Mouse (Mus musculus): ENCODE data around the gene Vcp. TPM values are rescaled to one million over a fixed set of nuclear protein-coding genes. Genes with fewer than 3 reads are reported as not detected.
"Not testable (repeated sequence)": the region's sequence is repeated elsewhere in the genome, so short reads cannot be mapped to it uniquely, and the experiment has no call there.

The Vcp gene
- polyA plus RNA-seq, 1 experiment, result 390 TPM

GRCm38 (mm10) chr4:42999451-43000140 is 711 bp downstream of the Vcp start:
- Histone ChIP-seq H3K4me1 (ENCODE audit: control insufficient read depth, insufficient read depth, low read length) (no peaks in the 10 kb centered on the region), H3K36me3 (ENCODE audit: control insufficient read depth, insufficient read depth, low read length, poor library complexity, severe bottlenecking) (peaks cover 21% of the 10 kb centered on the region), H3K9me3 (replicated peaks; ENCODE audit: control insufficient read depth, insufficient read depth, low read length, poor library complexity, severe bottlenecking) (no peaks in the 10 kb centered on the region), H3K27me3 (ENCODE audit: control insufficient read depth, insufficient read depth, low read length, poor library complexity, severe bottlenecking) (no peaks in the 10 kb centered on the region), H3K27ac (ENCODE audit: insufficient read depth, low read length) (peak overlapping the region; percentile 85), H3K9ac (ENCODE audit: low read depth, poor library complexity, severe bottlenecking) (peak overlapping the region; percentile 88), H3K4me3 (ENCODE audit: low read depth, low read length) (peak overlapping the region; percentile 94)
- TF ChIP-seq CTCF (IDR thresholded peaks at IDR 0.05; ENCODE audit: low read depth, low read length) (peak; percentile 8), POLR2A (IDR thresholded peaks at IDR 0.05; ENCODE audit: insufficient read depth, low read length) (no peak)

- TF ChIP-seq EP300 (IDR thresholded peaks at IDR 0.05; ENCODE audit: insufficient read depth, low read depth, low read length) (no peak), POLR2A (IDR thresholded peaks at IDR 0.05; ENCODE audit: insufficient read depth, low read length) (no peak), CTCF (IDR thresholded peaks at IDR 0.05; ENCODE audit: low read depth, low read length) (no peak)
- H3K9me3 ChIP-seq (replicated peaks; ENCODE audit: control insufficient read depth, insufficient read depth, low read length, poor library complexity, severe bottlenecking), result no peaks in the 10 kb centered on the region
- no peaks in the 10 kb centered on the region for H3K27me3 ChIP-seq (ENCODE audit: control insufficient read depth, insufficient read depth, low read length, poor library complexity, severe bottlenecking)
- H3K4me3 ChIP-seq (ENCODE audit: low read depth, low read length), result no peak overlapping the region
- peak overlapping the region; percentile 88 for H3K9ac ChIP-seq (ENCODE audit: low read depth, poor library complexity, severe bottlenecking)
- H3K4me1 ChIP-seq (ENCODE audit: control insufficient read depth, insufficient read depth, low read length), result no peaks in the 10 kb centered on the region
- H3K27ac ChIP-seq (ENCODE audit: insufficient read depth, low read length), result no peak overlapping the region; the same call in 1 of the 2 replicates
- H3K36me3 ChIP-seq (ENCODE audit: control insufficient read depth, insufficient read depth, low read length, poor library complexity, severe bottlenecking), result peaks cover 36% of the 10 kb centered on the region
Observed at GRCm38 (mm10) chr4:42998022-42998421, 2.3 kb downstream of the Vcp start.

- no peak for TF ChIP-seq POLR2A (IDR thresholded peaks at IDR 0.05; ENCODE audit: insufficient read depth, low read length)
- TF ChIP-seq CTCF (IDR thresholded peaks at IDR 0.05; ENCODE audit: low read depth, low read length), result no peak
- no peak for TF ChIP-seq EP300 (IDR thresholded peaks at IDR 0.05; ENCODE audit: insufficient read depth, low read depth, low read length)
- Histone ChIP-seq H3K36me3 (ENCODE audit: control insufficient read depth, insufficient read depth, low read length, poor library complexity, severe bottlenecking) (peaks cover 92% of the 10 kb centered on the region), H3K27ac (ENCODE audit: insufficient read depth, low read length) (no peak overlapping the region), H3K4me1 (ENCODE audit: control insufficient read depth, insufficient read depth, low read length) (no peaks in the 10 kb centered on the region), H3K9me3 (replicated peaks; ENCODE audit: control insufficient read depth, insufficient read depth, low read length, poor library complexity, severe bottlenecking) (no peaks in the 10 kb centered on the region), H3K4me3 (ENCODE audit: low read depth, low read length) (no peak overlapping the region), H3K27me3 (ENCODE audit: control insufficient read depth, insufficient read depth, low read length, poor library complexity, severe bottlenecking) (no peaks in the 10 kb centered on the region), H3K9ac (ENCODE audit: low read depth, poor library complexity, severe bottlenecking) (no peak overlapping the region)
Observed at GRCm38 (mm10) chr4:42988296-42988695, 12.0 kb downstream of the Vcp start.

- not testable (repeated sequence) for H3K9me3 ChIP-seq (replicated peaks; ENCODE audit: control insufficient read depth, insufficient read depth, low read length, poor library complexity, severe bottlenecking); H3K27ac ChIP-seq (ENCODE audit: insufficient read depth, low read length); H3K4me1 ChIP-seq (ENCODE audit: control insufficient read depth, insufficient read depth, low read length); H3K4me3 ChIP-seq (ENCODE audit: low read depth, low read length); H3K27me3 ChIP-seq (ENCODE audit: control insufficient read depth, insufficient read depth, low read length, poor library complexity, severe bottlenecking); H3K9ac ChIP-seq (ENCODE audit: low read depth, poor library complexity, severe bottlenecking)
- H3K36me3 ChIP-seq (ENCODE audit: control insufficient read depth, insufficient read depth, low read length, poor library complexity, severe bottlenecking), result peaks cover 57% of the 10 kb centered on the region
Observed at GRCm38 (mm10) chr4:42980467-42980866, 19.8 kb downstream of the Vcp start.

- TF ChIP-seq EP300 (IDR thresholded peaks at IDR 0.05; ENCODE audit: insufficient read depth, low read depth, low read length) (no peak), POLR2A (IDR thresholded peaks at IDR 0.05; ENCODE audit: insufficient read depth, low read length) (no peak), CTCF (IDR thresholded peaks at IDR 0.05; ENCODE audit: low read depth, low read length) (no peak)
- Histone ChIP-seq H3K36me3 (ENCODE audit: control insufficient read depth, insufficient read depth, low read length, poor library complexity, severe bottlenecking) (peaks cover 33% of the 10 kb centered on the region), H3K9ac (ENCODE audit: low read depth, poor library complexity, severe bottlenecking) (no peak overlapping the region), H3K4me1 (ENCODE audit: control insufficient read depth, insufficient read depth, low read length) (no peaks in the 10 kb centered on the region), H3K27me3 (ENCODE audit: control insufficient read depth, insufficient read depth, low read length, poor library complexity, severe bottlenecking) (no peaks in the 10 kb centered on the region), H3K4me3 (ENCODE audit: low read depth, low read length) (no peak overlapping the region), H3K27ac (ENCODE audit: insufficient read depth, low read length) (no peak overlapping the region), H3K9me3 (replicated peaks; ENCODE audit: control insufficient read depth, insufficient read depth, low read length, poor library complexity, severe bottlenecking) (no peaks in the 10 kb centered on the region)
Observed at GRCm38 (mm10) chr4:42978062-42978461, 22.2 kb downstream of the Vcp start.

GRCm38 (mm10) chr4:42973868-42974267 is 26.4 kb downstream of the Vcp start:
- no peaks in the 10 kb centered on the region for H3K4me1 ChIP-seq (ENCODE audit: control insufficient read depth, insufficient read depth, low read length)
- H3K9me3 ChIP-seq (replicated peaks; ENCODE audit: control insufficient read depth, insufficient read depth, low read length, poor library complexity, severe bottlenecking), result no peaks in the 10 kb centered on the region
- H3K27me3 ChIP-seq (ENCODE audit: control insufficient read depth, insufficient read depth, low read length, poor library complexity, severe bottlenecking), result peaks cover 2% of the 10 kb centered on the region; the same call in 1 of the 2 replicates
- no peak overlapping the region for H3K27ac ChIP-seq (ENCODE audit: insufficient read depth, low read length)
- H3K9ac ChIP-seq (ENCODE audit: low read depth, poor library complexity, severe bottlenecking), result no peak overlapping the region
- H3K4me3 ChIP-seq (ENCODE audit: low read depth, low read length), result no peak overlapping the region
- peaks cover 6% of the 10 kb centered on the region for H3K36me3 ChIP-seq (ENCODE audit: control insufficient read depth, insufficient read depth, low read length, poor library complexity, severe bottlenecking)
- no peak for TF ChIP-seq EP300 (IDR thresholded peaks at IDR 0.05; ENCODE audit: insufficient read depth, low read depth, low read length)
- no peak for TF ChIP-seq CTCF (IDR thresholded peaks at IDR 0.05; ENCODE audit: low read depth, low read length)
- no peak for TF ChIP-seq POLR2A (IDR thresholded peaks at IDR 0.05; ENCODE audit: insufficient read depth, low read length)

Data from ES-Bruce4 (cell line).